Mouse (Mus musculus) liver, embryonic 14.5 days (tissue): ENCODE measurements around the gene Klhl33.

ENCODE experiments used
- CTCF ChIP-seq: IDR thresholded peaks from 2 replicates; pipeline ENCODE4 v1.5.1; 2016; ENCODE audit warnings: antibody characterized with exemption, low read depth, control low read depth
- EP300 ChIP-seq: IDR thresholded peaks from 2 replicates; pipeline ENCODE4 v1.6.1; 2016; ENCODE audit warnings: antibody characterized with exemption, low read depth

- TF ChIP-seq CTCF = no peak
- no peak for TF ChIP-seq EP300
Measured at GRCm38 (mm10) chr14:50868656-50869055, 28.7 kb downstream of the Klhl33 start.
